Comparison of ENCODE assay signal across 29 mouse cellular contexts in genomic region chr17:86830893-86831292, GRCm38 (mm10).
DNase-seq lines count a peak whose midpoint lies in the region; ATAC-seq and TF ChIP-seq lines count a peak whose summit lies in the region.
"Had no signal": no experiment of that assay in that cellular context is flagged by ENCODE, and none has a peak within 500 bp of the region (broad histone marks: within the 10 kb centered on the region; RNA-seq: fewer than 3 reads in every experiment).

No protein-coding gene starts in this region.

- TF ChIP-seq EP300 in ES-Bruce4 (IDR thresholded peaks at IDR 0.05; ENCODE audit: insufficient read depth, low read depth, low read length) = no peak

- H3K4me1 ChIP-seq in heart, embryonic 10.5 days = no peaks in the 10 kb centered on the region
- H3K4me1 ChIP-seq in heart, embryonic 11.5 days (ENCODE audit: control insufficient read depth, insufficient read depth, low read length) = no peaks in the 10 kb centered on the region
- H3K4me1 ChIP-seq in ES-Bruce4 (ENCODE audit: control insufficient read depth, insufficient read depth, low read length) = no peaks in the 10 kb centered on the region
- H3K4me1 ChIP-seq: forebrain, embryonic 13.5 days; heart, embryonic 12.5 days; hindbrain, embryonic 10.5 days; liver, embryonic 13.5 days; midbrain, embryonic 15.5 days; neural tube, embryonic 12.5 days had no signal

- peak; percentile 73 for DNase-seq in heart, embryonic 10.5 days (ENCODE audit: low spot score)
- DNase-seq in testis, postnatal 10 days (ENCODE audit: low spot score) = peak; percentile 36
- no peak for DNase-seq in testis, postnatal 14 days (ENCODE audit: low spot score)
- peak; percentile 11 for DNase-seq in urinary bladder, postnatal 25 days (ENCODE audit: low spot score)
- DNase-seq in neural tube, embryonic 10.5 days (ENCODE audit: extremely low spot score, low spot score) = no peak
- DNase-seq: adrenal gland, postnatal 36 days; cerebellum, adult 2 months; cerebellum, postnatal 14 days; gastrocnemius, postnatal 10 days; kidney, adult 2 months; kidney, postnatal 36 days; liver, embryonic 13.5 days; lung, adult 2 months; lung, postnatal 10 days; retina, postnatal 1 day; right cerebral cortex, postnatal 14 days; thymus, postnatal 36 days had no signal

- no peak overlapping the region for H3K9ac ChIP-seq in heart, embryonic 11.5 days (ENCODE audit: low read depth, low read length)
- H3K9ac ChIP-seq in ES-Bruce4 (ENCODE audit: low read depth, poor library complexity, severe bottlenecking) = no peak overlapping the region
- H3K9ac ChIP-seq: forebrain, embryonic 13.5 days; heart, embryonic 12.5 days; hindbrain, embryonic 15.5 days; liver, embryonic 13.5 days; midbrain, embryonic 15.5 days; neural tube, embryonic 12.5 days had no signal

- no peak for TF ChIP-seq CTCF in ES-Bruce4 (IDR thresholded peaks at IDR 0.05; ENCODE audit: low read depth, low read length)

- H3K36me3 ChIP-seq in heart, embryonic 10.5 days = peaks cover 27% of the 10 kb centered on the region
- H3K36me3 ChIP-seq in heart, embryonic 11.5 days (ENCODE audit: control insufficient read depth, insufficient read depth, low read length) = no peaks in the 10 kb centered on the region
- peaks cover 15% of the 10 kb centered on the region for H3K36me3 ChIP-seq in ES-Bruce4 (ENCODE audit: control insufficient read depth, insufficient read depth, low read length, poor library complexity, severe bottlenecking)
- H3K36me3 ChIP-seq: hindbrain, embryonic 10.5 days; hindbrain, embryonic 15.5 days; midbrain, embryonic 15.5 days; neural tube, embryonic 12.5 days had no signal

- no peak overlapping the region for H3K4me3 ChIP-seq in heart, embryonic 10.5 days
- H3K4me3 ChIP-seq in heart, embryonic 11.5 days (ENCODE audit: low read depth, low read length) = no peak overlapping the region
- no peak overlapping the region for H3K4me3 ChIP-seq in ES-Bruce4 (ENCODE audit: low read depth, low read length)
- H3K4me3 ChIP-seq: forebrain, embryonic 13.5 days; heart, embryonic 12.5 days; hindbrain, embryonic 10.5 days; hindbrain, embryonic 15.5 days; layer of hippocampus, adult 2 months; left cerebral cortex, adult 2 months; liver, embryonic 13.5 days; midbrain, embryonic 15.5 days; neural tube, embryonic 12.5 days had no signal

- H3K4me2 ChIP-seq in heart, embryonic 11.5 days = no peak overlapping the region
- H3K4me2 ChIP-seq: forebrain, embryonic 13.5 days; heart, embryonic 12.5 days; hindbrain, embryonic 15.5 days; liver, embryonic 13.5 days; midbrain, embryonic 15.5 days; neural tube, embryonic 12.5 days had no signal

- no peaks in the 10 kb centered on the region for H3K9me3 ChIP-seq in heart, embryonic 10.5 days
- no peaks in the 10 kb centered on the region for H3K9me3 ChIP-seq in heart, embryonic 11.5 days (replicated peaks; ENCODE audit: control insufficient read depth, low read length)
- H3K9me3 ChIP-seq in ES-Bruce4 (replicated peaks; ENCODE audit: control insufficient read depth, insufficient read depth, low read length, poor library complexity, severe bottlenecking) = no peaks in the 10 kb centered on the region
- H3K9me3 ChIP-seq: forebrain, embryonic 13.5 days; heart, embryonic 12.5 days; hindbrain, embryonic 10.5 days; hindbrain, embryonic 15.5 days; liver, embryonic 13.5 days; midbrain, embryonic 15.5 days; neural tube, embryonic 12.5 days had no signal

- 83% methylated on average over 12 of the region's 12 CpGs for WGBS in heart, embryonic 10.5 days
- WGBS in heart, embryonic 11.5 days (ENCODE audit: insufficient replicate concordance) = 85% methylated on average over 12 of the region's 12 CpGs

- no peak for TF ChIP-seq POLR2A in ES-Bruce4 (IDR thresholded peaks at IDR 0.05; ENCODE audit: insufficient read depth, low read length)

- H3K27ac ChIP-seq in heart, embryonic 10.5 days = no peak overlapping the region
- no peak overlapping the region for H3K27ac ChIP-seq in heart, embryonic 11.5 days (ENCODE audit: low read depth, low read length)
- H3K27ac ChIP-seq in ES-Bruce4 (ENCODE audit: insufficient read depth, low read length) = 0 out of 2 replicates have a peak overlapping the region, but pooled peaks have one; percentile 5
- H3K27ac ChIP-seq: forebrain, embryonic 13.5 days; hindbrain, embryonic 10.5 days; hindbrain, embryonic 15.5 days; layer of hippocampus, adult 2 months; left cerebral cortex, adult 2 months; liver, embryonic 13.5 days; macrophage; midbrain, embryonic 15.5 days; neural tube, embryonic 12.5 days had no signal

- ATAC-seq in heart, embryonic 11.5 days (replicated peaks; ENCODE audit: insufficient number of reproducible peaks, low FRiP score, low TSS enrichment) = no peak
- ATAC-seq: forebrain, embryonic 13.5 days; inflammation-experienced regulatory T-cells, adult 6 months; midbrain, embryonic 15.5 days had no signal

- peaks cover 17% of the 10 kb centered on the region; the same call in 1 of the 2 replicates for H3K27me3 ChIP-seq in heart, embryonic 10.5 days (ENCODE audit: insufficient read depth, poor library complexity, severe bottlenecking)
- no peaks in the 10 kb centered on the region for H3K27me3 ChIP-seq in heart, embryonic 11.5 days (ENCODE audit: control insufficient read depth, insufficient read depth, low read length)
- H3K27me3 ChIP-seq in ES-Bruce4 (ENCODE audit: control insufficient read depth, insufficient read depth, low read length, poor library complexity, severe bottlenecking) = no peaks in the 10 kb centered on the region
- H3K27me3 ChIP-seq: forebrain, embryonic 13.5 days; heart, embryonic 12.5 days; hindbrain, embryonic 15.5 days; liver, embryonic 13.5 days; midbrain, embryonic 15.5 days; neural tube, embryonic 12.5 days had no signal

Comparison
In these comparisons a context has a peak if more than half of its experiments do, and no peak if none do; other contexts are left out.
1. DNase-seq: peak in heart, embryonic 10.5 days (single experiment), testis, postnatal 10 days (single experiment) and urinary bladder, postnatal 25 days (single experiment); none in testis, postnatal 14 days (single experiment) and neural tube, embryonic 10.5 days (single experiment).